Mouse (Mus musculus) left cerebral cortex, postnatal 14 days (tissue): Measurements from ENCODE around the gene Arhgef3. TPM values are rescaled to one million over a fixed set of nuclear protein-coding genes. Genes with fewer than 3 reads are reported as not detected.

ENCODE experiments used
- DNase-seq, 2 experiments: peaks; one replicate each; pipeline ENCODE4 v3.0.0; 2021 to 2022; ENCODE audit warnings: low spot score in 2 of 2, mixed read lengths in 1 of 2
- intact Hi-C: fragments of 180-260 bp; cut with DNase I; formaldehyde crosslinking; loops from one replicate; pipeline ENCODE4 v1.15.1; 2025
- total RNA-seq, 2 experiments: library from RNA; stranded (reverse); gene quantifications; 2 replicates each; pipeline ENCODE4 v1.2.3; 2021

Gene Arhgef3
- total RNA-seq, 2 experiments from 2014 or later, result 50.4 to 50.5 TPM

DNA sequence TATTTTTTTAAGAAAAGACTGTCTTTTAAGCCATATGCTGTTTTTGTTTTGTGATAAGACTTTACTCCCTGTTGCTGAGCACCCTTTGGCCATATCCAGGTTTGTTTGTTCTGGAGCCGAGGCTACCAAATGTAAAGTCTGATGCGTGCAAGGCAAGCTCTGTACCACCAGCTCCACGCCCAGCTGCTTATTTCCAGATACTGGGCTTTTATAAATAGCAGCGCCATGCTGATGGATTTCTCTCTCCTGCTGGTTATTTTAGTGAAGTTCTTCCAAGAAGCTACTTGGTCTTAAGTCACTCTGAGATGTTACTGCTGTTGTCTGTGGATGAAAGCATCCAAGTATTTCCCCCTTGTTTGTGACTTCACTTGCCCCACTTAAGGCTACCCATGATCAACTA, 254.8 kb downstream of the Arhgef3 start:
- intact Hi-C loops, result no loop called here

DNA sequence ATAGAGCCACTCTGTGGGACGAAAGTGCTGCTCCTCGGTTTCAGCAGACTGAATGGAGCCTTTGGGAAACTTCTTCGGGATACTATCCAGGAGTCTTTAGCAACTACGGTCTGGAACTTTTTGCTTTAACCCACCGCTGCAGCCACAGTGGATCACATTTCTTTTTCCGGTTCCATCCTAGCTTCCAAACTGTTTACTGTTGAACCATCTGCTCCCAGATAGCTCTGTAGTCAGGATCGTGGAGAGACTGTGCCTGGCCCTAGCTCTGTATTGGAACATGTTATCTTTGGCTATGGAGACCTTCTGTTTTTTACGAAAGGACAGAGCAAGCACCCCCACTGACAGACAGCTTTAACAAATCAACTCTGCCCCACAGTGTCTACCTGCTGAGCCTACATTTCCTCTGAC, 257.0 kb downstream of the Arhgef3 start:
- intact Hi-C loops, result no loop called here
- no peak for DNase-seq

More for the DNA sequence above, 254.8 kb downstream of the Arhgef3 start:
- DNase-seq, result peak in 1 of 2 experiments; percentile 34

DNA sequence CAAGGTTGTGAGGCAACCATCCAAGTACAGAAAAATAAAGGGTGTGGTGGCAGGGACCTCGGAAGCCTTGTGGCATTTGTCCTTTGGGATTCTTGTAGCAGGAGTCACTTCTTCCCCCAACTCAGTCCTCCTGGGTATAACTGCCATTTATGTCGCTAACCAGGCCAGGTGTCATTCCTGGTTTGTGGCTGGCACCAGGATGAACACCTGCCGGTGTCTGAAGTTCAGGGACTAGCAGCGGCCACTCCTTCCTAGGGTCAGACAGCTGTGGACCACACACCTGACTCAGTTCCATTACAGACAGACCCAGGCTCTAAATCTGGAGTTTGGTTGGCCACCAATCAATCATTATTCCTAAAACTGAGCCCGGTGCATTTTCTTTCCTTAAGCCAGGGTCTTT, 258.8 kb downstream of the Arhgef3 start:
- DNase-seq, result no peak
- intact Hi-C loops, result no loop called here

DNA sequence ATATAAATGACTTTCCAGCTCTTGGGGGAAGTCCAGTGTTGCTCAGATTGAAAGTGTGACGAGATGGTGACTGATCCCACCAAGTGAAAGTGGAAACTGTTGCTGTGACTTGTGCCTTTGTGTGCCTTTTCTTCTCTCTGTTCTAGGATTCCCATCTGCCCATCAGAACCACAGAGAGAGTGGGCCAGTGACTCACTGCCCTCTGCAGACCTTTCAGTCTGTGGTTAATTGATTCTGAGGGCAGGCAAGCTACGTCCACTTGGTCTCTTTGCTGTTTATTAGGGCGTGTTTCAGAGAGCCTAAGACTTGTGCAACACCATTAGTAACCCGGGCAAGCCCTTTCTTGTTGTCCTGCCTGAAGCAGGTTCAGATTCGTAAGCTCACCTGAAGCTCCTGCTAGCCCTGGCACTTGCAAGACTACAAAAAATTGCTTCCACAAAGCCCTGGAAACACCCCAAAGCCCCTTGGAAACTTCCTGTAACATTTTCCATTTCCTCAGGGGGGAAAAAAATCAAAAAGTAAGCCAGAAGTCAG, 261.5 kb downstream of the Arhgef3 start:
- DNase-seq, result no peak

DNA sequence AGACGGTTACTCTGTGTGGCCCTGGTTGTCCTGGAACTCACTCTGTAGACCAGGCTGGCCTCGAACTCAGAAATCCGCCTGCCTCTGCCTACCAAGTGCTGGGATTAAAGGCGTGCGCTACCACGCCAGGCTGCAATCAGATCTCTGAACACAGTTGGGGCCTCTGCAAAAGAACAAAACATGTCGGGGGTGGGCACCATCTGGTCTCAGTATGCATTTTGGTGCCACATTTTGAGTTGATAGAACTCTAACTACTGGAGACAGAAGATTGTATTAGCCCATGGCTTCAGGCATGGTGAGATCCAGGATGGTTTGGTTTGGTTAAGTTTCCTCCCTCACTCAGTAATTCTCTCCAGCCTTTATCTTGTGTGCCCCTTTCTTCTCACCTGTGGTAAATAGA, 264.0 kb downstream of the Arhgef3 start:
- intact Hi-C loops, result no loop called here

More for the DNA sequence above, 261.5 kb downstream of the Arhgef3 start:
- intact Hi-C loops, result no loop called here

DNA sequence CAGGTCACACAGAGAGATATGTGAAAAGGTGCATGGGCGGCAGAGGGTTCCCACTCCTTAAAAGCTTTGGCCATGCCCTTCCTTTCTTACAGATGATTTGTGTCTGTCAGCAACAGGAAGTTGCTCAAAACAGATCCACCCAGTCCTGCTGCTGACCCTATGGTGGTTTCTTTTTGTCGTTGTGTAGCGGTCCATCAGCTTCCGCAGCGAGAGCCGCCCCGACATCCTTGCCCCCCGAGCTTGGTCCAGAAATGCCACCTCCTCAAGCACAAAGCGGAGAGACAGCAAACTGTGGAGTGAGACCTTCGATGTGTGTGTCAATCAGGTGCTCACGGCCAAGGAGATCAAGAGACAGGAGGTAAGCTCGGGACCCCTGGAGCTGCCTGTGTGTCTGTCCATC, 264.7 kb downstream of the Arhgef3 start:
- intact Hi-C loops, result no loop called here
- no peak for DNase-seq

More for the DNA sequence above, 264.0 kb downstream of the Arhgef3 start:
- DNase-seq, result no peak

DNA sequence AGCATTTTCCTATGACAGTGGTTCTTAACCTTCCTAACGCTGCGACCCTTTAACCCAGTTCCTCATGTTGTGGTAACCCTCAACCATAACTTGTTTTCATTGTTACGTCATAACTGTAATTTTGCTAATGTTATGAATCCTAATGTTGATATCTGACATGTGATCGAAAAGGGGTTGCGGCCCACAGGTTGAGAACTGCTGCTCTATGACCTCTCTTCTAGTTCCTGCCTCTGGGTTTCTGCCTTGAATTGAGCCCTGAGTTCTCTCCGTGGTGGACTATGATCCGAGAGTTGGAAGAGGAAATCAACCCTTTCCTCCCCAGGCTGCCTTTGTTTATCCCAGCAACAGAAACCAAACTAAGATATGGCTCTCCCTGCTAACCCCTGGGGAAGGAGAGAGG, 266.8 kb downstream of the Arhgef3 start:
- intact Hi-C loops, result no loop called here

DNA sequence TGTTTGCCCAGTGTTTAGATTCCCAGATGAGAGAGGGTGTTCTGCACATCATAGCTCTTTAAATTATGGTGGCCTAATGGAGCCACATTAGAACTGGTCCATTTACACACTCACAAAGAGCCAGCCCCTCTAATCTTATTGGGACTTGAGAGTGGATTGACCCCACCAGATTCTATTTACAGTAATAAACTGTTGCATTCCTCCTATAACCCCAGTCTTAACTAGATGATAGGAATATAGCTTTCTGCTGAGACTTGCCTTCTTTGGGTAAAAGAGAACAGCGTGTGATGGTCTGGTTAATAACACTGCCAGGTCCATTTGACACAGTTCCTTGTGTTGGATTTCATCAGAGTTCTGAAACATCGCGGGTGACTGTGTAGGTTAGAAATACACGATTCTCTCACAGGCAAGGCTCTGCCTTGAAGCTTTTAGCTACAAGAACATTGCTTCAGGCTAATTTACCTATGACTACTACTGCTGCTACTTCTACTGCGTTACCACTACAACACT, 268.7 kb downstream of the Arhgef3 start:
- intact Hi-C loops, result no loop called here
- no peak for DNase-seq

More for the DNA sequence above, 266.8 kb downstream of the Arhgef3 start:
- DNase-seq, result no peak

DNA sequence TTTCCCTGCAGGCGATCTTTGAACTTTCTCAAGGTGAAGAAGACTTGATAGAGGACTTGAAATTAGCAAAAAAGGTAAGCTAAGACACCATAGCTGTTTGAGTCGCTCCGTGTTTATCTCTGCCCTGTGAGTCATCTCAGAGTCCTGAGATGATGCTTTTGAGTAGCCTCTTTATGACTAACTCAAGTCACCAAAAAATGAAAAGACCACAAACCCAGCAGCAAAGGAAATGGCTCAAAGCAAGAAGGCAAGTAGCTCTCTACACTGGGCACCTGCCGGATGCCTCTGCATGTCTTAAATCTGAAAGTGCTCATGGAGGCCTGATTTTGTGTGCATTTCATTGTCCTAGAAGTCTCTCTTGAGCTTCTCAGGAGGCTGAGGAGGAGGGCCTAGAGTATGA, 269.4 kb downstream of the Arhgef3 start:
- intact Hi-C loops, result no loop called here

DNA sequence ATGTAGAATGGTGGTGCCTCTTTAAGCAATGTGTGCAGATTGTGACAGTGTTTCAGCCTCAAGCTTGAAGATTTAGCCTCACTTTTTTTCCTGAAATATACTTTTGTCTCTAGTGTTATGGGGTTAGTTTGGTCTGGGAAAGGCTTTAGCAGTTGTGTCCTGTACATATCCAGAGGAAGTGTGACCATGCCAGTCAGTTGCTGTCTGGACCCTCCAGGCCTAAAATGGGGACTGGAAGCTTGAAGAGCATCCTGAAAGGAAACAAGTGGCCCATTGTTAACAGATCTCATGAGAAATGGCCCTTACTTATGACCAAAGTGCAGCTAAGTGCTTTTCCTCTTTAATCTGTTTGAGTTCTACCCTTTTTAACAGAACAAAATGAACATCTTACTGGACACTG, 273.9 kb downstream of the Arhgef3 start:
- intact Hi-C loops, result no loop called here
- DNase-seq, result no peak

More for the DNA sequence above, 269.4 kb downstream of the Arhgef3 start:
- DNase-seq, result no peak

DNA sequence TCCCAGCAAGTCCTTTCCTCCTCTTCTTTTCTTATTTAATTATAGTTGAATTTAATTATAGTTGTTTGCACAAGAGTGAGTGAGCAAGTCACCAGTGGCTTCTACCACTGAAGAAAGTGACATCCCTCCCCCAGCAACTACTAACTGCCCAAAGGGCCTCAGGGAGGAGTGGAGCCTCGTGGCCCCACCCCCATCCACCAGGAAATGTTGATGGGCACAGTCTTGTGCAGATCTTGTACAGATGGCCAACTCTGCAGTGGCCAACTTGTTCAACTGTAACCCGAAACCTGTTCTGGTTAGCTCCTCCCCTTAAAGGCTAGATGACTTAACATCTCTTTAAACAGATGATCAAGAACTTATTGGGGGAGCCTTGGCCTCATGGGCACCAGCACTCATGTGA, 275.0 kb downstream of the Arhgef3 start:
- intact Hi-C loops, result no loop called here

DNA sequence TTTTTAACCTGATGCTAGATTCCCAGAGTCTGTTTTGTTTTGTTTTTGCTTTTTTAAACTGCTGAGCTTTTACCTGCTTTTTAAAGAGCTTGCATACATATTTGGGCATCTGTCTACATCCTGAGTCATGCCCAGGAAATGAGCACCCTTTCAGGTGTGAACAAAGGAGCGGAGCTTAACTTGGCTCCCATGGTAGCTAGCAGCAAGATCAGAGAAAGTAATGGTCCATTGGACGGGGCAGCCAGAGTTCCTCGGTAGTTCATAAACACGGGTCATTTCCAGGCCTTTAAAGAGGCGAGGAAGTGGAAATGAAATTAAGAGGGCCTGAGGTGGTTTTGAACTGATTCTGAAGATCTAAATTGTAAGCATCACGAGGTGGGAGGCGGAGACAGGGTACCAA, 276.0 kb downstream of the Arhgef3 start:
- intact Hi-C loops, result no loop called here
- DNase-seq, result no peak

More for the DNA sequence above, 275.0 kb downstream of the Arhgef3 start:
- DNase-seq, result no peak

DNA sequence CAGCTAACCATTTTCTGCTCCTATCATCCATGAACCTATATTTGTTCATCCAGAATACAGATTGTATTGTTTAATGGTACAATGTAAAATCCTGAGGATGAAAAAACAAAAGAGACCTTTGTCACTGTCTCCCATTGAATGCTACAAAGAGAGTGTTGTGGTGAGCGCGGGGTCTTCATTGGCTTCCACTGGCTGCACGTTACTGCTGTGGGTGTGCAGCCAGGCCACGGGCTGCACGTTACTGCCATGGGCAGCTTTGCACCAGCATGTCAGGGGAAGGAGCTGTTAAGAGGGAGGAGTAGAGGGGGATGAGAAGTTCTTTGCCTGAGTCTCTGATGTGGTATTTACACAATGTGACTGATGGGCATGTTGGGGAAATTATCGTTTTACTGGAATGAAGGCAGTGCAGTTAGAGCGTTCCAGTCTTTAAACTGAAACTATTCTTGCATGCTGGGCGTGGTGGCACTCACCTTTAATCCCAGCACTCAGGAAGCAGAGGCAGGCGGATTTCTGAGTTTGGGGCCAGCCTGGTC, 277.1 kb downstream of the Arhgef3 start:
- intact Hi-C loops, result no loop called here

DNA sequence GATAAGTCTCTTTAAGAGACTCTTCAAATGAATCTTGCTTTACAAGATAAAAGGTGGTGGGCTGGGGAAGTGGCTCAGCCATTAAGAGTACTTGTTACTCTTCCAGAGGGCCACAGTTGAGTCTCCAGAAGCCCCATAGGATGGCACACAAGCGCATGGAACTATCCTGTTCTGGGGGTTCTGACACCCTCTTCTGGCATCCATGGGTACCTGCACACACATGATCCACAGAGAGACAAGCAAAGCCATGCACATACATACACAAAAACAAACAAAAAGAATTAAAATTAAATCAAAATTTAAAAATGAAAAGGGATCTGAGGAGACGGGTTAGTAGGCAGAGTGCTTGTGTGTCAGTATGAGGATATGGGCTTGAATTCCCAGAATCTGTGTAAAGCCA, 278.0 kb downstream of the Arhgef3 start:
- intact Hi-C loops, result no loop called here

More for the DNA sequence above, 277.1 kb downstream of the Arhgef3 start:
- no peak for DNase-seq

DNA sequence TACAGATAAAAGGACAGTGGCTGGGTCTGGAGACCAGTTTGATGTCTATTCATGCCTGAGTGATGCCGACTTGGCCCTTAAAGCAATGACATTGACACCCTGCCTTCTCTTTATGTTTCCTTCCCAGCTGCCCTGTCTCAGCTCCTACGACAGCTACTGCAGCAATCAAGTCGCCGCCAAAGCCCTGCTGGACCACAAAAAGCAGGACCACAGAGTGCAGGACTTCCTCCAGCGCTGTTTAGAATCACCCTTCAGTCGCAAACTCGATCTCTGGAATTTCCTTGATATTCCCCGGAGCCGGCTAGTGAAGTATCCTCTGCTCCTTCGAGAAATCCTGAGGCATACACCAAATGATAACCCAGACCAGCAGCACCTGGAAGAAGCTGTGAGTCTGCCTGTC, 279.1 kb downstream of the Arhgef3 start:
- intact Hi-C loops, result no loop called here
- no peak for DNase-seq

More for the DNA sequence above, 278.0 kb downstream of the Arhgef3 start:
- DNase-seq, result peak in 1 of 2 experiments; percentile 18

DNA sequence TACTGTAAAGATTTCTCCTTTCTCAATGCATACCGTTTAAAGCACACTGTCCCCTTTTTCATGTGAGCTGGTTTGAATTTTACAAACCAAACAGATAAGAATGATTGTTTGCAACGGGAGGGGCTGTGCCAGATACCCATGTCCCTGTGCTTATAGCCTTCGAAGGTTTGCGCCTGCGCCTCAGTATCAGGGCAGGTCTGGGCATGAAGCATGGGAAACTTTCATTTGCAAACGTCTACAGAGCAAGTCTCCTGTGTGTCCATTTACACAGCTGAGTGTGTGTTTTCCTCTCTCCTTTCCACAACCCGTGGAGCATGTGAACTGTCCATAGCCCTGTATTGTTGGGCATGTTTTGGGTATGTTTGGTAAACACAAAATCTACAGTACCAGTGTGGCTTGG, 281.7 kb downstream of the Arhgef3 start:
- intact Hi-C loops, result no loop called here
- DNase-seq, result no peak

DNA sequence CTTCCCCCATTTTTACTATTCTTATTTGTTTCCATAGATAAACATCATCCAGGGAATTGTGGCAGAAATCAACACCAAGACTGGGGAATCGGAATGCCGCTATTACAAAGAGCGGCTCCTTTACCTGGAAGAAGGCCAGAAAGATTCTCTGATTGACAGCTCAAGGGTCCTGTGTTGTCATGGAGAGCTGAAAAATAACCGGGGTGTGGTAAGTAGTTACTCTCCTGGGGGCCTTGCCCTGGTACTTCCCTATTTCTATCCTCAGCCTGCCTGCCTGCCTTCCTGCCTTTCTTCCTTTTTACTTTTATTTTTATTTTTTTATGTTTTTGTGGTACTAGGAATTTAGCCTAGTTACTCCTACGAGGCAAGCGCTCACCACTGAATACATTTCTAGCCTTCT, 282.8 kb downstream of the Arhgef3 start:
- intact Hi-C loops, result no loop called here

DNA sequence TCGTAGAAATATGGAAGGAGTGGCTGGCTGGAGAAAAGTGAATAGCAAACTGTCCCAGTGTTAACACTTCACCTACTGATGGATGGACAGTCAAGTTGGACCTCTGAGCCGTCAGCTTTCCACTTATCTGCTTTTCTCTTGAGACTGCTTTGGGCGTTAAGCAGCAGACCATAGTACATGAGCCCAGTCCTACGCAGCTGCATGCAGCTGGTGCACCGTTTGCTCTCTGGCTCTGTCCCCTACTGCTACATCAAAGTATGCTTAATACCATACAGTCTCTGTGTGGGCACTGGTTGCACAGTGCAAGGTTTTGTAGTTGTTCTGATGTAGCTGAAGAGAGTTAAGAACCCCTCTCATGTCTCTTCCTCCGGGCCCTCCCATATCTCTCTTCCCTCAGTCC, 285.8 kb downstream of the Arhgef3 start:
- DNase-seq, result no peak
- intact Hi-C loops, result no loop called here

More for the DNA sequence above, 282.8 kb downstream of the Arhgef3 start:
- DNase-seq, result no peak

DNA sequence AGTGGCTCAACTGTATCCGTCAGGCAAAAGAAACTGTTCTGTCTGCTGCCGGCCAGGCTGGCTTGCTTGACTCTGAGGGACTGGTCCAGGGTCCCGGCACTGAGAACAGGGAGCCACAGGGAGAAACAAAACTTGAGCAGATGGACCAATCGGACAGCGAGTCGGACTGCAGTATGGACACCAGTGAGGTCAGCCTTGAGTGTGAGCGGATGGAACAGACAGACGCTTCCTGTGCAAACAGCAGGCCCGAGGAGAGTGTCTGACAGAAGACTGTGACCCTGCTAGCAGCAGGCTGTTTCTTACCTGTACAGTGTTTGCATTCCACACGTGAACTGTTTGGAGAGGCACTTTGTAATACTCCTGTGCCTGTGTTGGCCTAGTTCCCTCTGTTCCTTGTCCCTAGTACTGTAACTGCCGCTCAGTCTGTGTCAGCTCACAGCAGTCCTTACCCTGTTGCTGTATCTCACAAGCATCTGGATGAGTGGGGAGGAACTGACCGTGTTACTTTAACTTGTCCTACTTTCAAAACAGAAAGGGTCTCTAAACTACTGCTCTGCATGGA, 287.1 kb downstream of the Arhgef3 start:
- intact Hi-C loops, result no loop called here
- no peak for DNase-seq

DNA sequence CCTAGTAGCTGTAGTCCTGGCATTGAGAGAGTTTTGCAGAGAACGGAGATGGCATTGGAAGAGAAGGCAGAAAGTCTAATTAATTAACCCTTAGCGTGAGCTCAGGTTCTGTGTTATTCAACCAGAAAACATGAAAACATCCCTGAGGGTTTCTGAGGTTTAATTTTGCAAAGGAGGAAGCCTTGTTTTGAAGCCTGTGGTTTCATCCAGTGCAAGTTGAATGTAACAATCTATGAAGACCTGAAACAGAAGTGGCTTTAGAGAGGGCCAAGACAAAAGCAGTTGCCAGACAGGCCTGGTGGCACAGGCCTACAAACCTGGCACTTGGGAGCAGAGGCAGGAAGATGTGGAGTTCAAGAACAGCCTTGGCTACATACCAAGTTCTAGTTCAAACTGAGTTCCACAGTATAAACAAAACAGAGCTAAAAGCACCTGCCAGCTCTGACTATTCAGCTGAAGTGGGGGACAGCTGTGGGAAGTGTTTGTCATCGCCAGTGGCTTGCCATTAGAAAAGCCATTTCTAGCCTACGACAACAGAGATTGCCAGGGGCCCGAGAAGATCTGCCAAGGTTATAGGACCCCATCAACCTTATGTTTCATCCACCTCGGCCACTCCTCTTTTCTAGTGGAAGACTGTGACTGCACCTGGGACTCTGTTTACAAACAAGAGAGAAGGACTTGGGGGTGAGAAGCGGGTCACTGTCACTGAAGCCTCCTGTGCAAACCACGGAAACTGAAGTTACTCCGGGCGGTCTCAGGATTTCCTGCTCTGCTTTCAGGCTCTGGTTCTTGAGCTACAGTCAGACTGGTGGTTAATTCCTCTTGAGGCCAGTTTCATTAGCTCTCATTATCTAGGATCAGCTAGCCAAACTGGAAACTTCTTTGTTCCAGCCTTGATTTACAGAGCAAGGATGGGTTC, 287.9 kb downstream of the Arhgef3 start:
- intact Hi-C loops, result no loop called here
- DNase-seq, result no peak
